Mouse (Mus musculus) ovary, adult 18-20 months (tissue): Measurements from ENCODE around the gene Rorb.

Experiments used
- DNase-seq: peaks from one replicate; pipeline ENCODE4 v3.0.0; 2022; ENCODE audit warnings: low spot score, mixed read lengths

Gene Rorb

DNA sequence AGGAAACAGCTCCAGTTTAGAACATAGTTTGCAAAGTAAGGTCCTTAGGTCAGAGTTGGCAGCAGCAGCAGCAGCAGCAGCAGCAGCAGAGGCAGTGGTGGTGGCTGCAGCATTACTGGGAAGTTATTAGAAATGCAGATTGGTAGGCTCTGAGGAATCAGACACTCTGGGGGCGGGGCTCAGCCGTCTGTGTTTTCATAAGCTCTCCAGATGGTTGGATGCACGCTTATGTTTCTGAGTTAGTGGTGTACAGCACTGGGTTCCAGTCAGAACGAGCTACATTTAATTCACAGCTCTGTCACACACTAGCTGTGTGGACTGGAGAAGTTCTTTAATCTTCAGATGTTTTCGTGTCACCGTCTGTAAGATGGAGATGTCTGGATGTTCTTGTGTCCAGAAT, 105.9 kb downstream of the Rorb start:
- DNase-seq: no peak

DNA sequence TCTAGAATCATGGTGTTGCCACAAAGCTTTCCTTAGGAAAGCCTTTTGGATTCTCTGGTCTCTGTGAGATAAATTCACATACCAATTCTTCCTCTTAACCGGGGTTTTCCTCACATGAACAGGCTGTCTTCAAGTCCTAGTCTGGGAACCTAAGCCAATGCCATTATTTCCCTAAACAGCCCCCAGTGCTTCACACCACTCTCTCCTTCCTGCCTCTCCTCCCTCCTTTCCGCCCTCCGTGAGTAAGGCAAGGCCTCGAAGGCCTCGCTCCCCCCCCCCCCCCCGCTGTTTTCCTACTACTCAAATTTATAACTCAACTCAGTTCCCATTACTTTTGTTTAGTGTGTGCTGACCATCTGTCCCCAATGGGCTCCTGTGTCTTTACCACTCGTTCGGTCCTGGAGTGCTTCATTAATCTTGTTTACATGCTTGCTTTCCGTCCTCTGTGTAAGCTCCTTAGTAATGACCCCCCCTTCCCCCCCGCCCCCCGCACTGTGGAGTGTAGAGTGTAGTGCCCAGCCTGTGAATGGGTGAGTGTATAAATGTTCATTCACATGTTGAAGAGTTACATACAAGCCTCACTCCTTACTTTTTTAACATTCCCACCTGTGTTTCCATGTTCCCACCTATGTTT, 106.9 kb downstream of the Rorb start:
- no peak for DNase-seq

DNA sequence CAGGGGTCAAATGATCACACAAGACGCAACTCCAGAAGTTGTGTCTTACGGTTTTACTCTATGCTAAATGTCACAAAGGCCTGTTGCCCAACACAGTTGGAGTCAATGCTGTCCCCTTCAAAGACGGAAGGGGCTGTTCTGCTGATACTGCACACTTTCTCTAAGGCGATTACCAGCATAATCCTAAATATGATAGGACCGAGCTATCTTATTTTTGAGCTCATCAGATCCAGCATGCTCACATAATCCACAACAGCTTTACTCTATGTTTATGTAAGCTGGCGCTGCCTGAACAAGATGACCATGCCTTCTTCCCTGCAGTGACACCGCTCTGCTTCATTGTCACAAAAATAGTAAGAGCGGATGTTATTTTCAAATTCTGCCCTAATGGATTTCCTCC, 112.0 kb downstream of the Rorb start:
- DNase-seq: no peak

DNA sequence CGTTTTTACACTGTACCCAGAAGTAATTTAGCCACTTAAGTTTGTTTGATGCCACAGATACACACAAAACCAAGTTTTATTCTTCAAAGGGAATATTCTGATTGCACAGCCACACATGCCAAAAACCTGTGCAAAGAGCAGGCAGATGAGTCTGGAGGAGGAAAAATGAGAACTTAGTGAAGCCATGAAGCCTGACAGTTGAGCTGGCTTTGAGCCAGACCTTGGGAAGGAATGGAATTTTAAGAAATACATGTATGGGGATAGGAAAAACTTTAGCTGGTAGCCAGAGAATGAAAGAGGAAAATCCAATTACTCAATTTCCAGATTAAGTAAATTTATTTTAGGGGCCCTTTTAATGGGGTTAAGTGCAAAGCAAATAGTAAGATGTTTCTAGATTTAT, 113.3 kb downstream of the Rorb start:
- DNase-seq: no peak

DNA sequence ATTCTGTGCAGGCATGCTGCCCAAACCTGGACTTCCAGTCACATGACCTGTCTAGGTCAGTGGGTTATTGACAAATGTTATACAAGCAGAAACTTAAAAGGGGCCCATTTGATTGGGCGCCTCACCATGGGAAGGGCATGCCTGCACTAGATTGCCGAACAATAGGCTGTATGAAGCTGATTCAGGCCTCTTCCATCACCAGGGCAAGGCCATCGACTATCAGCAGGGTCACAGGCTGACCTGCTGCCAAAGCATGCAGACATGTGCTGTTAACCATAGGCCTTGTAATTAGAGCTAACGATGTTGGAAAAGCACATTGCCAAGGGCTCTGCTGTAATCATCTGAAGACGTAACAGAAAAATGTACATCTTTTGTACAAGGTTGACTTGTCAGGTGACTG, 131.0 kb downstream of the Rorb start:
- DNase-seq: no peak

DNA sequence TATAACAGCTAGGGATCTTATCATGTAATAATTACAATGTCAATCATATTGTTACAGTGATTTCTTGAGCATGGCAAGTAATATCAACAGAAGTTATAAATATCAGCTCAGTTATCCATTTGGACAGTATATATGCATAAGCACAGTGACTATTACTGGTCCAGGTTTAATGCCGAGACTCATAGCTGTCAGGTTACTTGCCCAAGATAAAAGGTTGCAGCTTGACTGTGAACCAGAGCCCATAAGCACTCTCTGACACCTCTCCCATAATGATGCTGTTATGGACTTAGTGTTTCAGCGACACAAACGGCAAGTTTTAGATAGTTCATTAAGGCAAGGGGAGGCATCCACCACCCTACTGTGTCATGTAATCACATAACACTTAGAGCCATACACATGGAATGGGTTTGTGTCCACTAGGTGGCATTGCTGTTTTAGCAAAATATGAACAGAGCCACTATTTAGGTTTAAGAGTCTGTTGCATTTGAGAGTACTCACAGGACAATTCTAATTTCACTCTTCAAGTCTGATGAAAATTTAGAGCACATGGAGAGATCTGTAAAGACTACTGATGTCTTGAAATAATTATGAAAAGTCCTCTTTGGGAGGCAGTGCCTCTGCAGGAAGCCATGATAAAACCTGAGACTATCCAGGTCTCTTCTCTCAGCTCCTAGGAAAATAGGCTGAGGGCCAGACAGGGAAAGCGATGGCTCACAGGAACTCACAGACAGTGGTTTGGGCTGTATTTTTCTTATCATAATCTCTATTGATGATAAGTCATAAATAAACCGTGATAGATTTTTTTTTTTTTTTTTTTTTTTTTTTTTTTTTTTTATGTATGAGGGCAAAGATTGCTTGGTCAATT, 136.0 kb downstream of the Rorb start:
- DNase-seq: no peak

DNA sequence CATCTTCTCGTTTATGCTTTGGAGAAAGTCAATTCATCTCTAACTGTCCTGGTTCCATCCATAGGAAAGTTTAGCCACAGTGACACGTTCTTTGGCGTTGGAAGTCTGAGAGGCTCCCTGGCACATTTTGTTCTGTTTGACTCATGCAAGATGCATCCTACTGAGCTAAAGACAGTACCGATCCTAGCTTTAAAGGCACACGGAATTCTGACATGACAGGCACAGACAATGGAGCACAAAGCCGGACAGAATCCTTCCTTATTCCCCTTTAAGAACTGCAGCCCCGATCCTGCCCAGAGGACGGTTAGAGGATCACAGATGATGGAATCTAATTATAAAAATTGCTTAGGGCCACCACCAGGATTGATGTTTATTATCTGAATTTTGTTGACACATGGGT, 141.6 kb downstream of the Rorb start:
- DNase-seq: no peak

DNA sequence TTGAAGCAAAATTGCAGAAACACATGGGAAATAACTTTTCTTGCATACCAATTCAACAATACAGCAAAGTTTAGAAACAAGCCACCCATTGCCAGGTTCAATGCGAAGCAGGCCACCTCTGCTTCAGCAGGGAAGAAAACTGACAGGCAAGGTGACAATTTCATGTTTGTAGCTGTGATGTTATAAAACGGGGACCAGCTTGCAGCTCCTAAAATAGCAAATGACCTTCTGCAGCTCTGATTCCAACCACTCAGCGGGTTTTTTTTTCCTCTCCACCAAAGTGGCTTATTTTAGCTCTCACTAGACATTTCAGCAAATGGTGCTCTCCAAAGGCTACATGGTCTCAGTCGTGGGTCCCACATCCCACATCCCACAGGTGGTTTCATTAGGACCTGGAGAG, 143.7 kb downstream of the Rorb start:
- no peak for DNase-seq

DNA sequence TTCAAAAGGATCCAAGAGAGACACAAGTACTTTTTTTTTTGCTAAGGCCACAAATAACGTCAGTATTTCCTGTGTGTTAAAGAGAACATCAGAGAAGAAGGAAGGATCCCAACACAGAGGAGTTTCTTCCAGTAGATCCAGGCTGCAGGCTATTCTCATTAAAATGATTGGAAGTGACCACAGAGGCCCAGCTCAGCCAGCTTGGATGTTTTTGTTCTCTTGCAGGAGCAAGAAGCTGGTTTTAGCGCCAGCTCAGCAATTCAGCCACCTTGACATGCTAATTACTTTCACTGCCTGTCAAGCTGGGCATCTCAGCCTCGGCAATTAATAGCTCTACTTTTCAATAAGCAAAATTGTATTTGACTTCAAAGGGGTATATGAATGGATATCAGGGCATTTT, 151.1 kb downstream of the Rorb start:
- no peak for DNase-seq

DNA sequence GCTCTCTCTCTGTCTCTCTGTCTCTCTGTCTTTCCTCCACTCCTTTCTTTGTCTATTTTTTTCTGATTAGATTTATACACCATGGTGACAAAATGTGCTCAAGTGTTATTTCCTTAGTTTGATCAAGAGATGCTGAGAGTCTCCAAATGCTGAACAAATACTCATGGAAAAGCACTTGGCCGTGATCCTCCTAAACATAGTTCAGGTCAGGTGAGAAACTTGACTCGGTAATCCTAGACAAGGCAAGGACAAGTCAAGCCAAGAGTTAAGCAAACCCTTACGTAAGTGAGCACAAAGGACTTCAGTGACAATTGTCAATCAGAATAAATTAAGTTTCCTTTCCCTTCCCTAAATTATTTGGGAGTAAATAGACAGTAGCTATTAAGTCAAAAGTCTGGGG, 158.2 kb downstream of the Rorb start:
- DNase-seq: no peak

DNA sequence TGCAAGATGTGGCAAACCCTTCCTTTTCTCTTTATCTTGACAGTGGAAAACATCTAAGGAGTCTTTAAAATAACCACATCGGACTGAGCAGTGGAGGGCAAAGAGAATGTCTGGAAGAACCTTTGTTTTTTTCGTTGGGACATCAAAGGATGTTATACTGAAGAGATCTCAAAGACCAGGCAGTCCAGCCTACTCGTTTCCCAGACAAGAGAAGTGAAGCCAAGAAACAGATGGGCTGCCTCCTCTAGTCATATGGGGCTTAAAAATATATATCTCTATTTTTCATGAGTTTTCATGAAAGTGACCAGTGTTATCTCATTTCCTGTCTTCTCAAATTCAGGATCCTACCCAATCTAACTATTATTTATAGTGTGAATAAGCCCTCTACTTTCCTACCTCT, 163.8 kb downstream of the Rorb start:
- DNase-seq: no peak

DNA sequence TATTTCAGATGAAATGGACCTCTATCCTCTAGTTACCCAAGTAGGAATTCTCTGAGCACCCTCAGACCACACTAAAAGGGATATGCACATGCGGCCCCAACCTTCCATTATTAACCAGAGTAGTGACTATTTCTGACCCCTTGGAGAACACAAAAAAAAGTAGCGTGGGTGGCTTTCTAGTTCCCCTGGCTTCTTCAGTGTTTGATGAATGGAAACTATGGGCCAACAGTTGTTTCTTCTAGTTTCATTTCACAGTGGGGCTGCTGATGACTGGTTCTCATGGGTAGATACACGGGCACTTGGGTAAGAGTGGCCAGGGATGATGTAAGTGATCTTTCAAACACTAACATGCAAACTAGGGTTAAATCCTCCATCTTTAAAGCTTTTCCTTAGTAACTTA, 165.7 kb downstream of the Rorb start:
- no peak for DNase-seq

DNA sequence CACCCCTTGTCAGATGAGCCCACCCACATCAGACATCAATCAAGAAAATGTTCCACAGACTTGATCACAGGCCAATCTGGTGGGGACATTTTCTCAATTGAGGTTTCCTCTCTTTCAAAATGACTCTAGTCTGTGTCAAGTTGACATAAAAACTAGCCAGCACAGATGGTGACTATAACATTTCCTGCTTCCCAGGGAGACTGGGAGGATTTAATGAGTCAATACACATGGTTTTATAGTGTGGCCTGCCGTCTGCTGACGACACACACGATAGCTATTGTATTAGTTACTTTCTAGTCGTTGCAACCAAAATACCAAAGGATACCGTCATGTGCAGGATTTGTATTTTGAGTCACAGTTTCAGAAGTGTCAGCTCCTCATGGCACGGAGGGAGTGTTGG, 169.6 kb downstream of the Rorb start:
- DNase-seq: no peak

DNA sequence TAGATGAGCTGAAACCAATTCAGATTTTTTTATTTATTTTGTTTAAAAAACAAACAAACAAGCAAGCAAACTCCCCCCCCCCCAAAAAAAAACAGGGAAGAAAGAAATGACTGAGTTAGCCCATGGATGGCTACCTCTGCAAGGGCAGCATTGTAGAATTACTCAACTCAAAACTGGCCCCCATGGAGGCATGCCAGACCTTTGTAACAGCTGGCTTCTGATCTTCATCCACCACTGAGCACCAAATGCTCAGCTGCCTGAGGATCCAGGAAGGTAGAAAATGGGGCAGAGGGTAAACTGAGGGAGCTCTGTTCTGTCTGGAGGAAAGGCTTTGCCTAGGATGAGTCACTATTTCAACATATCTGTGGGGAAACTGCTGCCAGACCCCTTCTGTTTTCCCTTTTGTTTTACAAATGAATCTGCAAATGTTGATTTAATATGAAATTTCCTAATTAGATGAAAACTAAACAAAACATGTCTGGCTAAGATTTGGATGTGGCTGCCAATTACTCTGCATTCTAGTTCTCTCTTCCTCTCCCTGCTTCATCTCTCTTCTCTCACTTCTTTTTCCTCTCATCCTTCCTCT, 199.1 kb downstream of the Rorb start:
- no peak for DNase-seq

DNA sequence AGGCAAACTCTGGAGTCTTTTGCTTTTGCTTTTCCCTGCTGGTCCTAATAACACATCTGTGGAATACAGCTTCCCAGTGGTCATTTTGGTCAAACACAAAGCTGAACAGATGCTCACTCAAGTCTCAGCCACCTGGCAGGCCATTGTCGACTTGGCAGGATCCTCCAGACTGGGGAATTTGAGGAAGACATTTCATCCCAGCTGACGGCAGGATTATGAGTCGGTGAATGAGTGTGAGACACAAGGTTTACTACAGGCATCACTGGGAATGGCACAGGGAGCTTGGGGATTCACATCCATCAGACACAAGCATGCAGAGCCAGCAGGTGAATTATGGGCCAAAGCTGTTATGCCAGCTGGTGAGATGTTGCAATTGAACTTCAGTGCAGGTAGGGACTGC, 201.4 kb downstream of the Rorb start:
- DNase-seq: no peak

DNA sequence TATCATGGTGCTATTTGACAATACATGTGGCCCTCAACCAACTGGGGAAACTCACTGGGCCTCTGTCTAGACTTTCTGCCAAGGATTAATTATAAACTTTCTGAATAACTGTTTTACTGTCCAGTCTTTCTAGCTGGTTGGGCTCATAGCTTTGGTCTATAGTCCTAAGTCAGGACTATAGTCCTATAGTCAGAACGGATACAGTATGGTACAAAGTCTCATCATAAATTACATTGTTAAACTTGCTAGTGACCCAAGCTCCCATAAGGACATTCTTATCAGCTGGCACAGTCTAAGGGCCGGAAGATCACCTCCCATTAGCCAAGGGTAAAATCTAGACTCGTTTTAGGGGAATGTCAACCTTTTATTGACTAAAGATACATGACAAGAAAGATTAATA, 205.5 kb downstream of the Rorb start:
- no peak for DNase-seq

DNA sequence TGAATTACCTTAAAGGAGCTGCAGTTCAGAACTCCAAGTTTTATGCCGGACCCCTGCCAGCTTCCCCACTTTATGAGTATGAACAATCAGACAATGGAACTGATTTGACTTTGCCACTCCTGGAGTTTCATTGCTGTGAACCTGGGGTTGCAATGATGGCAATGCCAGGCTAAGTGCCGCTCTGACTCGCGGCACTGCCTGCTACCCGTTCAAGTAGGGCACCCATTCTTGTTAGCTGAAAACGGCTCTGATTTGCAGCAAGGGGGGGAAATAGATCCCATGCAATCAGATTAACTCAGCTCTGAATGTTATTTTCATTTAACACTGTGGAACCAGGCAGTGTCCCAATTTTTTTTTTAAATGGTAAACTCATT, 208.3 kb downstream of the Rorb start:
- no peak for DNase-seq

DNA sequence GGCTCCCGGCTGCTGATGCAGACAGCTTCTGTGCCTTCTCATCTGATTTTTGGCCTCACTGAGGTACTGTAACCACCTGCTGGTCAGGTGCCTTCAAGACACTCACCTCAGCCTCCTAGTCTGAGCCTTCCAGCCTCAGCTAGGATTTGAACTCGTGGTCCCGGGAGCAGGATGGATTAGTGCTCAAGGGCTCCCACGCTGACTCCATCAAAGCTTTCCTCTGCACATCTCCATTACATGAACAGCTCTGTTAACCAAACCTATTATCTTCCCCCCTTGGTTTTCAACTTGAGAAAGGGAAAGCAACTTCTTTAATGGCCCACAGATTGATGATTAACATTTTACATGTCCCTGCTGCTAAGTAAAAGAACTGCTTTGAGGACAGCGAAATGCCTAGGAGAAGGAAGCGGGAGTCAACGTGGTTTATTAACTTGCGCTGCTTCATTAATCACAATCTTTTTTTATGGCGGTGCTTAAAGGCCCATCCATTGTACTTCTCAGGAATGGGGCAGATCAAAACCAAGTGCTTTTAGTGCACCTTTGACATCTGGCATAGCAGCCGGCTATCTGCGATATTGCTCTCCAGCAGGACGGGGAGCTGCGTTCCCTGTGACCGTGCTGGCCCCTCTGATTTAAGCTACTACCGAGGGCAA, 208.8 kb downstream of the Rorb start:
- DNase-seq: no peak

DNA sequence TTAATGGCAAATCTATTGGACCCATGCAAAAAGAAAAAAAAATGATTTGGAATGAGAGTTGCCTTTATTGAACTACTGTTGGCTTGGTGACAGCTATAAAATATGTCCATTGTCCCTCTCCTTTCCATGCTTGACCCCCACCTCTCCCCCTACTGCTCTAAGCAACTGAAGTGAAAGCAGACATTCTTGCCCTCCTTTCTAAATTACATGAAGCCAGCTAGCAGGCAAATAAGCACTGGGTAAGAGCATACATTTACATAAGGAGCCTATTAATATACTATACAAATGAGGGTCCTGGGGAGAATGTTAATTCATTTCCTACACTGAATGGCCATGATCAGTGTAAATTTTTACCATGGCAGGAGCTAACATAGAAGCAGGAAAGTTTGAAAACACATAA, 212.8 kb downstream of the Rorb start:
- DNase-seq: no peak

DNA sequence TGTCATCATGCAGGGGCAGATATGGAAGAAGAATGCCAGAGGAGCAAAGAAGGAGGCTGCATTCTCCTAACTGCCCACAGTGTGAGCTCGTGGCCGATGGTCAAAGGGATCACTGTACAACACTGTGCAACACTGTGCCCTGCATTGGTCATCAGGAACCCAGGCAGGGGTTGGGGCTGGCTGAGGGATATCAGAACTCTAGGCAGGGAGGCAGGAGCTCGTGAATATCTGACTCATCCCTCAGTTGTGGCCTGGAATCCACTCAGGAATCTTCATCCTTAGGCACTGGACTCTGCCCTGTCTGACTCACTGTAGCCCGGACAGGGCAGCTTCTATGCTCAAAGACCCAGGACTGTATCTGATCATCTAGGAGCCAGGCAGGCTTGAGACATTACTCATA, 220.8 kb downstream of the Rorb start:
- peak; percentile 7 for DNase-seq

DNA sequence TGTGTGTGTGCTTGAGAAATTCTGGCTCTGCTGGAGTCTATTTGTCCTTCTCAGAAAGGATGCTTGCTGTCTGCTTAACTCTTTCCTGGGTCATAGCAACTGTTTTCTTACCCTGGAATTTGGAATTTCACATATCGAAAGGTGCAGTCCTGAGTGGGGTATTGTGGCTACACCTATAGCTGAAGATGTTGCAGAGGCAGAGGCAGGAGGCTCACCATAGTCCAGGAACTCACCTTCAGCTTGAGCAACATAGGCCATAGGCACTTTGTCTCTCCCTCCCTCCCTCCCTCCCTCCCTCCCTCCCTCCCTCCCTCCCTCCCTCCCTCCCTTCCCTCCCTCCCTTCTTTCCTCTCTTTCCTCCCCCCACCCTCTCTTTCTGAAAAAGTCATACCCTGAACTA, 221.4 kb downstream of the Rorb start:
- DNase-seq: no peak

DNA sequence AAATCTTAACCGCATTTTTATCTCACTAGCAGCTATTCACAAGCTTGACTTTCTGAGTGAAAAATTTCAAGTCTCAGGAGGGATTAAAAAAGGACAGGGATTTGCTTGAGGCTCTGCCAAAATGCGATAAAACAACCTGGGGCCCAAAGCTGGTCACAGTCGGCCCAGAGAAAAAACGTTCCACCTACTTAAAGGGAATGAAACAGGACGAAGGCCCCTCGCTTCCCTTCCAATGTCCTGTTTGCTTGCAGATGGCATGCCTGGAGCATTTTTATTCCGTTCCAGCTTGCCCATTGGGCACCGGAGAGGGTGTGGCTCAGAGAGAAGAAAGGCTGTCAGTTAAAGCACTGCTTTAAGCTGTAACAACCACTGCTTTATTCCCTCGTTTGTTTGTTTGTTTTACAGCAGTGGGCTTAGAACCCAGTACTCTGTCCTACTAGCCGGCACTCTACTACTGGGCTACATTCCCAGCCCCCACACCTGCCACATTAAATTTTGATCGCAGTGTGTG, 221.8 kb downstream of the Rorb start:
- no peak for DNase-seq
